ENCODE assay signal across 21 mouse cellular contexts in the genomic region with DNA sequence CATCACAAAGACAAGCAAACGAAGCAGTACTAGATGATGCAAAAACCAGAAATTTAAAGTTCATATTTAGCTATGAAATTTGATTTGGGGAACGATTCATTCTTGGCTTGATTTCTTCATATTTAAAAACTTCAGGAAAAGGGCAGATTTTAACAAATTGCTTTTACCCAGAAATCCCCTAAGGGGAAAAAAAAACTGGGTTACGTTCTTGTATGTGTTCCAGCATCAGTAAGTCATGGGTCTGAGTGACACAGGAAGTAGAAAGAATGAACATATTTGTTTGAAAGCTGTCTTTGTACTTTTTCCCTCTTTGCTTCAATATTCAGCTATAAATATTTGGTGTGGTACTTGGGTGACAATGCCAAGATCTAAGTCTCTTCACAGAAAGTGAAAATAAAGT.
A peak's percentile ranks its signal among the peaks of the same experiment; 100 is the strongest.
DNase-seq lines count a peak whose midpoint lies in the region; TF ChIP-seq lines count a peak whose summit lies in the region.
"Had no signal": no experiment of that assay in that cellular context is flagged by ENCODE, and none has a peak within 500 bp of the region (broad histone marks: within the 10 kb centered on the region; RNA-seq: fewer than 3 reads in every experiment).

No protein-coding gene starts in this region.

- H3K27me3 ChIP-seq in kidney, adult 2 months (replicated peaks; ENCODE audit: control insufficient read depth, insufficient read depth, low read length), result no peaks in the 10 kb centered on the region
- H3K27me3 ChIP-seq: CH12.LX; embryonic facial prominence, embryonic 12.5 days; forebrain, embryonic 12.5 days; Patski had no signal

- H3K4me3 ChIP-seq in kidney, adult 2 months (ENCODE audit: insufficient read depth, low read depth, low read length), result no peak overlapping the region
- H3K4me3 ChIP-seq in embryonic fibroblast, embryonic 13.5 days (ENCODE audit: insufficient read depth, low read length), result no peak overlapping the region
- H3K4me3 ChIP-seq: embryonic facial prominence, embryonic 10.5 days; embryonic facial prominence, embryonic 12.5 days; erythroblast, embryonic 14.5 days; forebrain, embryonic 10.5 days; forebrain, embryonic 12.5 days had no signal

- intact Hi-C loops in left cerebral cortex, postnatal 10 days (cut with DNase I), result no loop called here

- no peaks in the 10 kb centered on the region for H3K36me3 ChIP-seq in kidney, adult 2 months (ENCODE audit: control insufficient read depth, insufficient read depth, low read length)
- H3K36me3 ChIP-seq: embryonic facial prominence, embryonic 10.5 days; embryonic facial prominence, embryonic 12.5 days; forebrain, embryonic 10.5 days; forebrain, embryonic 12.5 days; G1E had no signal

- peak; percentile 6 for DNase-seq in kidney, adult 2 months
- no peak for DNase-seq in kidney, adult 18-20 months
- peak; percentile 45 for DNase-seq in adipocyte (ENCODE audit: low spot score)
- DNase-seq in left cerebral cortex, postnatal 10 days (ENCODE audit: extremely low spot score in 1 of 2, low spot score in 2 of 2), result no peak
- DNase-seq in layer of hippocampus, adult 11-12 months (ENCODE audit: low spot score), result no peak
- DNase-seq: adrenal gland, adult 2 months; adrenal gland, postnatal 10 days; adrenal gland, postnatal 25 days; B cell, adult 2 months; cerebellum, adult 11-12 months; cerebellum, adult 9-11 months; cerebellum, postnatal 14 days had no signal

- WGBS in kidney, adult 2 months, result 68% methylated on average over 3 of the region's 3 CpGs

- TF ChIP-seq CTCF in kidney, adult 2 months (conservative IDR thresholded peaks at IDR 0.05; ENCODE audit: insufficient read depth, insufficient read length, low read depth, low read length), result no peak
- TF ChIP-seq CTCF in embryonic fibroblast, embryonic 13.5 days (IDR thresholded peaks at IDR 0.05; ENCODE audit: borderline replicate concordance, insufficient read depth, low read length), result no peak

- H3K4me1 ChIP-seq in kidney, adult 2 months (ENCODE audit: control insufficient read depth, insufficient read depth, low read length), result no peaks in the 10 kb centered on the region
- H3K4me1 ChIP-seq in embryonic fibroblast, embryonic 13.5 days (ENCODE audit: control insufficient read depth, insufficient read depth, low read length), result no peaks in the 10 kb centered on the region
- H3K4me1 ChIP-seq: embryonic facial prominence, embryonic 10.5 days; embryonic facial prominence, embryonic 12.5 days; forebrain, embryonic 10.5 days; forebrain, embryonic 12.5 days had no signal

- TF ChIP-seq POLR2A in kidney, adult 2 months (IDR thresholded peaks at IDR 0.05; ENCODE audit: low read depth, low read length), result no peak
- no peak for TF ChIP-seq POLR2A in embryonic fibroblast, embryonic 13.5 days (IDR thresholded peaks at IDR 0.05; ENCODE audit: low read depth, low read length)

- H3K27ac ChIP-seq in kidney, adult 2 months (ENCODE audit: insufficient read depth, low read depth, low read length), result no peak overlapping the region
- H3K27ac ChIP-seq in embryonic fibroblast, embryonic 13.5 days (ENCODE audit: insufficient read depth, low read length), result peak overlapping the region; percentile 75; the same call in 1 of the 2 replicates
- H3K27ac ChIP-seq: embryonic facial prominence, embryonic 10.5 days; embryonic facial prominence, embryonic 12.5 days; forebrain, embryonic 10.5 days; forebrain, embryonic 12.5 days had no signal

Comparison
In these comparisons a context has a peak if more than half of its experiments do, and no peak if none do; other contexts are left out.
1. DNase-seq: peak in kidney, adult 2 months (single experiment) and adipocyte (single experiment); none in kidney, adult 18-20 months (single experiment), left cerebral cortex, postnatal 10 days (0 of 2) and layer of hippocampus, adult 11-12 months (single experiment).